8 mouse cellular contexts compared by ENCODE assay signal in genomic region chr10:27616641-27617415, GRCm38 (mm10). TPM values are rescaled to one million over a fixed set of nuclear protein-coding genes. Genes with fewer than 3 reads are reported as not detected.
DNase-seq lines count a peak whose midpoint lies in the region; ATAC-seq and TF ChIP-seq lines count a peak whose summit lies in the region.

No protein-coding gene starts in this region.

- H3K4me1 ChIP-seq in forebrain, postnatal 0 days (ENCODE audit: insufficient read depth): peaks cover 8% of the 10 kb centered on the region; the same call in 1 of the 2 replicates
- no peaks in the 10 kb centered on the region; the same call in 1 of the 2 replicates for H3K4me1 ChIP-seq in hindbrain, embryonic 11.5 days (replicated peaks; ENCODE audit: control insufficient read depth, insufficient read depth, low read length)
- H3K4me1 ChIP-seq in limb, embryonic 13.5 days: peaks cover 16% of the 10 kb centered on the region
- H3K4me1 ChIP-seq in midbrain, postnatal 0 days (ENCODE audit: insufficient read depth, low read length): no peaks in the 10 kb centered on the region

- peak; percentile 36 for ATAC-seq in forebrain, postnatal 0 days
- peak; percentile 76 for ATAC-seq in hindbrain, embryonic 11.5 days (ENCODE audit: low FRiP score)
- peak; percentile 83 for ATAC-seq in limb, embryonic 13.5 days (ENCODE audit: low FRiP score, low read depth)
- peak; percentile 49; the same call in 1 of the 2 replicates for ATAC-seq in midbrain, postnatal 0 days (ENCODE audit: low FRiP score)
- ATAC-seq in inflammation-experienced regulatory T-cells, adult 6 months: no peak

- no peak for TF ChIP-seq CTCF in forebrain, postnatal 0 days (IDR thresholded peaks at IDR 0.05; ENCODE audit: low read depth)
- TF ChIP-seq CTCF in midbrain, postnatal 0 days (IDR thresholded peaks at IDR 0.05): no peak

- peak; percentile 1 for DNase-seq in 3134 (ENCODE audit: extremely low read depth, insufficient read length, low spot score)
- peak; percentile 16 for DNase-seq in adrenal gland, postnatal 14 days
- DNase-seq in forebrain, postnatal 0 days: no peak
- peak; percentile 46 for DNase-seq in hindbrain, embryonic 11.5 days (ENCODE audit: low spot score)
- no peak for DNase-seq in midbrain, postnatal 0 days (ENCODE audit: low spot score)
- no peak for DNase-seq in thymus, adult 18-20 months

- H3K27ac ChIP-seq in forebrain, postnatal 0 days (ENCODE audit: low read depth, low read length): no peak overlapping the region
- no peak overlapping the region for H3K27ac ChIP-seq in hindbrain, embryonic 11.5 days (ENCODE audit: low read depth, low read length)
- peak overlapping the region; percentile 75 for H3K27ac ChIP-seq in limb, embryonic 13.5 days
- H3K27ac ChIP-seq in midbrain, postnatal 0 days (ENCODE audit: low read depth, low read length): 0 out of 2 replicates have a peak overlapping the region, but pooled peaks have one; percentile 12

- H3K9me3 ChIP-seq in forebrain, postnatal 0 days (ENCODE audit: low read length): no peaks in the 10 kb centered on the region
- H3K9me3 ChIP-seq in hindbrain, embryonic 11.5 days (ENCODE audit: control insufficient read depth, low read length): no peaks in the 10 kb centered on the region
- H3K9me3 ChIP-seq in limb, embryonic 13.5 days: no peaks in the 10 kb centered on the region
- no peaks in the 10 kb centered on the region for H3K9me3 ChIP-seq in midbrain, postnatal 0 days (ENCODE audit: low read length)

- peak overlapping the region; percentile 49 for H3K4me2 ChIP-seq in forebrain, postnatal 0 days (ENCODE audit: low read depth)
- H3K4me2 ChIP-seq in hindbrain, embryonic 11.5 days (replicated peaks; ENCODE audit: low read depth, low read length): peak overlapping the region; percentile 49
- H3K4me2 ChIP-seq in limb, embryonic 13.5 days (replicated peaks): peak overlapping the region; percentile 81
- peak overlapping the region; percentile 51 for H3K4me2 ChIP-seq in midbrain, postnatal 0 days (ENCODE audit: low read depth, low read length, poor library complexity, severe bottlenecking)

- H3K4me3 ChIP-seq in forebrain, postnatal 0 days (ENCODE audit: low read depth, low read length): peak overlapping the region; percentile 20
- peak overlapping the region; percentile 23 for H3K4me3 ChIP-seq in hindbrain, embryonic 11.5 days (ENCODE audit: low read depth, low read length)
- H3K4me3 ChIP-seq in limb, embryonic 13.5 days: peak overlapping the region; percentile 54
- H3K4me3 ChIP-seq in midbrain, postnatal 0 days (ENCODE audit: low read depth, low read length): peak overlapping the region; percentile 29

- H3K9ac ChIP-seq in forebrain, postnatal 0 days: peak overlapping the region; percentile 10; the same call in 1 of the 2 replicates
- peak overlapping the region; percentile 44 for H3K9ac ChIP-seq in hindbrain, embryonic 11.5 days (ENCODE audit: low read depth, low read length)
- peak overlapping the region; percentile 72 for H3K9ac ChIP-seq in limb, embryonic 13.5 days
- peak overlapping the region; percentile 46; the same call in 1 of the 2 replicates for H3K9ac ChIP-seq in midbrain, postnatal 0 days (replicated peaks; ENCODE audit: low read length, poor library complexity, severe bottlenecking)

- 15% methylated on average over 18 of the region's 18 CpGs for WGBS in forebrain, postnatal 0 days
- 16% methylated on average over 18 of the region's 18 CpGs for WGBS in hindbrain, embryonic 11.5 days
- WGBS in limb, embryonic 13.5 days: 5% methylated on average over 18 of the region's 18 CpGs
- WGBS in midbrain, postnatal 0 days: 17% methylated on average over 18 of the region's 18 CpGs

- 0 out of 2 replicates have a peak, but pooled peaks cover 3% of the 10 kb centered on the region for H3K27me3 ChIP-seq in forebrain, postnatal 0 days (ENCODE audit: insufficient read depth, low read length)
- no peaks in the 10 kb centered on the region for H3K27me3 ChIP-seq in hindbrain, embryonic 11.5 days (ENCODE audit: control insufficient read depth, insufficient read depth, low read length)
- H3K27me3 ChIP-seq in limb, embryonic 13.5 days: no peaks in the 10 kb centered on the region
- H3K27me3 ChIP-seq in midbrain, postnatal 0 days (ENCODE audit: insufficient read depth, low read length): no peaks in the 10 kb centered on the region

- H3K36me3 ChIP-seq in forebrain, postnatal 0 days (ENCODE audit: insufficient read depth): no peaks in the 10 kb centered on the region
- no peaks in the 10 kb centered on the region for H3K36me3 ChIP-seq in hindbrain, embryonic 11.5 days (ENCODE audit: control insufficient read depth, insufficient read depth, low read length)
- H3K36me3 ChIP-seq in limb, embryonic 13.5 days: no peaks in the 10 kb centered on the region
- no peaks in the 10 kb centered on the region for H3K36me3 ChIP-seq in midbrain, postnatal 0 days (ENCODE audit: insufficient read depth, low read length)

RNA-seq across cellular contexts. Expression of gene Lama2, which starts 2.7 kb away (rescaled TPM):
- total RNA-seq in adrenal gland, postnatal 14 days (2021): 45.6 and 47.4 TPM in 2 replicates
- total RNA-seq in forebrain, postnatal 0 days (2014; rRNA removed): 7.5 and 11.9 TPM in 2 replicates
- polyA plus RNA-seq in forebrain, postnatal 0 days (2015; fragmentation: Nextera tagmentation; extraction: Ambion mirVana): 3.4 and 3.7 TPM in 2 replicates
- polyA plus RNA-seq in hindbrain, embryonic 11.5 days (2014; fragmentation: Nextera tagmentation; extraction: Ambion mirVana): 11.8 and 14.8 TPM in 2 replicates
- polyA plus RNA-seq in limb, embryonic 13.5 days (2015; fragmentation: Nextera tagmentation; extraction: Ambion mirVana): 12.8 and 14.9 TPM in 2 replicates
- total RNA-seq in midbrain, postnatal 0 days (2014; rRNA removed): 9.2 and 16.6 TPM in 2 replicates
- 2.6 and 3.5 TPM in 2 replicates for polyA plus RNA-seq in midbrain, postnatal 0 days (2015; fragmentation: Nextera tagmentation; extraction: Ambion mirVana)
- under 1 TPM in 1 of 3 experiments, not detected in 2; 0.11 TPM for polyA plus RNA-seq in inflammation-experienced regulatory T-cells, adult 6 months (2017; shearing (Covaris generic))

Comparison
In these comparisons a context has a peak if more than half of its experiments do, and no peak if none do; other contexts are left out.
1. DNase-seq: peak in 3134 (single experiment), adrenal gland, postnatal 14 days (single experiment) and hindbrain, embryonic 11.5 days (single experiment); none in forebrain, postnatal 0 days (single experiment), midbrain, postnatal 0 days (single experiment) and thymus, adult 18-20 months (0 of 2).
2. H3K27ac ChIP-seq: peak in limb, embryonic 13.5 days (single experiment) and midbrain, postnatal 0 days (single experiment); none in forebrain, postnatal 0 days (single experiment) and hindbrain, embryonic 11.5 days (single experiment).
3. H3K9ac ChIP-seq: peak in every context shown above with its lines; median percentile 72 in limb, embryonic 13.5 days; 46 in midbrain, postnatal 0 days; 44 in hindbrain, embryonic 11.5 days; 10 in forebrain, postnatal 0 days.
4. Peak in every context shown above with its lines, with median percentiles within 50 percentile points of each other: H3K4me2 ChIP-seq and H3K4me3 ChIP-seq.